Mouse (Mus musculus) limb, embryonic 10.5 days (tissue): ENCODE results near the gene 4930430A15Rik. TPM values are rescaled to one million over a fixed set of nuclear protein-coding genes. Genes with fewer than 3 reads are reported as not detected.

Experiments
- DNase-seq: peaks from one replicate; pipeline ENCODE4 v3.0.0-alpha.2; 2017; ENCODE audit warnings: low spot score
- H3K27ac ChIP-seq: fragments of 300-500 bp; sonication (generic); 2 replicates; pipeline ENCODE4 v1.5.1; 2016; ENCODE audit warnings: mild to moderate bottlenecking
- H3K27me3 ChIP-seq: fragments of 300-500 bp; sonication (generic); 2 replicates; pipeline ENCODE4 v1.6.1; 2016; ENCODE audit warnings: low read depth, mild to moderate bottlenecking; ENCODE audit not compliant: poor library complexity, severe bottlenecking
- H3K36me3 ChIP-seq: fragments of 300-500 bp; sonication (generic); 2 replicates; pipeline ENCODE4 v1.6.1; 2016; ENCODE audit warnings: mild to moderate bottlenecking, moderate library complexity
- H3K4me1 ChIP-seq: fragments of 300-500 bp; sonication (generic); 2 replicates; pipeline ENCODE4 v1.6.1; 2016
- H3K4me3 ChIP-seq: fragments of 300-500 bp; sonication (generic); 2 replicates; pipeline ENCODE4 v1.5.1; 2016; ENCODE audit warnings: mild to moderate bottlenecking, moderate library complexity
- H3K9me3 ChIP-seq: fragments of 300-500 bp; sonication (generic); replicated peaks from 2 replicates; pipeline ENCODE4 v1.6.1; 2016; ENCODE audit warnings: mild to moderate bottlenecking
- WGBS: fragments of 180-500 bp; shearing (Covaris S2); methylation state at CpG from one replicate; pipeline ENCODE4 v1.1.7; 2016; 5-methylcytosine and 5-hydroxymethylcytosine counted together
- polyA plus RNA-seq: library from polyadenylated mRNA; unstranded; fragments of >200 nt; fragmentation: Nextera tagmentation; extraction: Ambion mirVana; gene quantifications from 2 replicates; pipeline ENCODE4 v1.2.1, GENCODE M21; 2016

4930430A15Rik gene
- not detected in 2 replicates for polyA plus RNA-seq

- no peak for DNase-seq
- Histone ChIP-seq H3K9me3 (no peaks in the 10 kb centered on the region), H3K4me3 (no peak within 1 kb of the TSS), H3K36me3 (no peaks in the 10 kb centered on the region), H3K4me1 (no peaks in the 10 kb centered on the region), H3K27ac (no peak within 1 kb of the TSS), H3K27me3 (no peaks in the 10 kb centered on the region)
- 87% methylated on average over 6 of the region's 6 CpGs for WGBS
Observed at GRCm38 (mm10) chr2:111229502-111229901, at the start of gene 4930430A15Rik. Gene 4930430A15Rik (minus strand): TSS chr2:111229602.

- DNase-seq, result no peak
- Histone ChIP-seq H3K27ac (no peak within 1 kb of the TSS), H3K27me3 (no peaks in the 10 kb centered on the region), H3K4me1 (no peaks in the 10 kb centered on the region), H3K4me3 (no peak within 1 kb of the TSS), H3K9me3 (no peaks in the 10 kb centered on the region), H3K36me3 (no peaks in the 10 kb centered on the region)
- 90% methylated on average over 2 of the region's 2 CpGs for WGBS
Observed at GRCm38 (mm10) chr2:111274006-111274405, 44.6 kb upstream of the 4930430A15Rik start, which contains the start of gene Olfr1277. Gene Olfr1277 (minus strand): TSS chr2:111274106.

- Histone ChIP-seq H3K4me3 (no peak within 1 kb of the TSS), H3K27ac (no peak within 1 kb of the TSS), H3K27me3 (no peaks in the 10 kb centered on the region), H3K4me1 (no peaks in the 10 kb centered on the region), H3K36me3 (no peaks in the 10 kb centered on the region), H3K9me3 (no peaks in the 10 kb centered on the region)
- no peak for DNase-seq
Observed at GRCm38 (mm10) chr2:111254216-111254615, 24.8 kb upstream of the 4930430A15Rik start, which contains the start of gene Olfr1276. Gene Olfr1276 (plus strand): TSS chr2:111254516.

GRCm38 (mm10) chr2:111235186-111235585, 5.8 kb upstream of the 4930430A15Rik start, which contains the start of gene Olfr1275:
Gene Olfr1275 (minus strand): TSS chr2:111235286.
- Histone ChIP-seq H3K36me3 (no peaks in the 10 kb centered on the region), H3K4me3 (no peak within 1 kb of the TSS), H3K27me3 (no peaks in the 10 kb centered on the region), H3K27ac (no peak within 1 kb of the TSS), H3K9me3 (no peaks in the 10 kb centered on the region), H3K4me1 (no peaks in the 10 kb centered on the region)
- WGBS, result 91% methylated on average over 1 of the region's 1 CpGs
- no peak for DNase-seq

GRCm38 (mm10) chr2:111182068-111182467, 47.3 kb downstream of the 4930430A15Rik start:
- DNase-seq, result no peak
- Histone ChIP-seq H3K9me3 (no peaks in the 10 kb centered on the region), H3K4me1 (no peaks in the 10 kb centered on the region), H3K27me3 (no peaks in the 10 kb centered on the region), H3K36me3 (no peaks in the 10 kb centered on the region), H3K27ac (no peak overlapping the region), H3K4me3 (no peak overlapping the region)
- WGBS, result 97% methylated on average over 11 of the region's 11 CpGs

GRCm38 (mm10) chr2:111152836-111153235, 76.6 kb downstream of the 4930430A15Rik start, which contains the start of gene Gm15130:
Gene Gm15130 (minus strand): TSS chr2:111152936.
- Histone ChIP-seq H3K27ac (no peak within 1 kb of the TSS), H3K27me3 (no peaks in the 10 kb centered on the region), H3K9me3 (no peaks in the 10 kb centered on the region), H3K4me1 (no peaks in the 10 kb centered on the region), H3K36me3 (no peaks in the 10 kb centered on the region), H3K4me3 (no peak within 1 kb of the TSS)
- no peak for DNase-seq
- WGBS, result 82% methylated on average over 2 of the region's 2 CpGs

GRCm38 (mm10) chr2:111135739-111136138, 93.7 kb downstream of the 4930430A15Rik start:
- peaks cover 5% of the 10 kb centered on the region; the same call in 1 of the 2 replicates for H3K4me1 ChIP-seq
- H3K4me3 ChIP-seq, result no peak overlapping the region
- no peaks in the 10 kb centered on the region for H3K27me3 ChIP-seq
- H3K9me3 ChIP-seq, result no peaks in the 10 kb centered on the region
- H3K27ac ChIP-seq, result no peak overlapping the region
- no peak for DNase-seq
- no peaks in the 10 kb centered on the region for H3K36me3 ChIP-seq
- 33% methylated on average over 5 of the region's 5 CpGs for WGBS

Other genes with a start within 250 kb of the 4930430A15Rik start
- not detected in 2 replicates for gene Gm13941, start 123.6 kb downstream of the 4930430A15Rik start, polyA plus RNA-seq
- gene Gm15130, start 76.7 kb downstream of the 4930430A15Rik start, polyA plus RNA-seq, result not detected in 2 replicates
- gene Olfr1275, start 5.7 kb upstream of the 4930430A15Rik start, polyA plus RNA-seq, result not detected in 2 replicates
- not detected in 2 replicates for gene Olfr1276, start 24.9 kb upstream of the 4930430A15Rik start, polyA plus RNA-seq
- gene Olfr1277, start 44.5 kb upstream of the 4930430A15Rik start, polyA plus RNA-seq, result not detected in 2 replicates
- not detected in 2 replicates for gene Olfr1278, start 60.5 kb upstream of the 4930430A15Rik start, polyA plus RNA-seq
- not detected in 2 replicates for gene Olfr1279, start 71.0 kb upstream of the 4930430A15Rik start, polyA plus RNA-seq
- gene Olfr1280, start 84.4 kb upstream of the 4930430A15Rik start, polyA plus RNA-seq, result not detected in 2 replicates
- not detected in 2 replicates for gene Olfr1281, start 96.9 kb upstream of the 4930430A15Rik start, polyA plus RNA-seq
- not detected in 2 replicates for gene Olfr1282, start 106.5 kb upstream of the 4930430A15Rik start, polyA plus RNA-seq
- not detected in 2 replicates for gene Olfr1283, start 137.2 kb upstream of the 4930430A15Rik start, polyA plus RNA-seq
- gene Olfr1284, start 145.9 kb upstream of the 4930430A15Rik start, polyA plus RNA-seq, result not detected in 2 replicates
- gene Olfr1286, start 193.5 kb upstream of the 4930430A15Rik start, polyA plus RNA-seq, result not detected in 2 replicates
- not detected in 2 replicates for gene Olfr1287, start 219.5 kb upstream of the 4930430A15Rik start, polyA plus RNA-seq
- not detected in 2 replicates for gene Olfr1288, start 244.5 kb upstream of the 4930430A15Rik start, polyA plus RNA-seq